Mouse (Mus musculus) heart, postnatal 14 days (tissue): ENCODE results near the gene Fam234a. TPM values are rescaled to one million over a fixed set of nuclear protein-coding genes. Genes with fewer than 3 reads are reported as not detected.
"Not testable (repeated sequence)": the region's sequence is repeated elsewhere in the genome, so short reads cannot be mapped to it uniquely, and the experiment has no call there.

Experiments
- DNase-seq, 2 experiments: peaks; one replicate each; pipeline ENCODE4 v3.0.0; 2021 to 2022
- intact Hi-C: fragments of 180-260 bp; cut with DNase I; formaldehyde crosslinking; loops from one replicate; pipeline ENCODE4 v1.15.1; 2025
- total RNA-seq, 2 experiments: library from RNA; stranded (reverse); gene quantifications; 2 replicates each; pipeline ENCODE4 v1.2.3; 2021

Fam234a gene
- total RNA-seq, 2 experiments from 2014 or later = 92.5 to 95.8 TPM

DNA sequence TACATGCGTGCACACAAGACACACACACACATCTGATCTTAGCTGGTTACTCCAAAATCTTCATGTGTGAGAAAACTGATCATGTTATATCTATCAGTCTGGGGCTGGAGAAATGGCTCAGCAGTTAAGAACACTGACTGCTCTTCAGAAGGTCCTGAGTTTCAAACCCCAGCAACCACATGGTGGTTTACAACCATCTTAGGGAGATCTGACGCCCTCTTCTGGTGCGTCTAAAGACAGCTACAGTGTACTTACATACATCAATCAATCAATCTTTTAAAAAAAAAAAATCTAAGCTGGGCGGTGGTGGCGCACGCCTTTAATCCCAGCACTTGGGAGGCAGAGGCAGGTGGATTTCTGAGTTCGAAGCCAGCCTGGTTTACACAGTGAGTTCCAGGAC is 52.6 kb downstream of the Fam234a start:
- DNase-seq, intact Hi-C loops: not testable (repeated sequence)

DNA sequence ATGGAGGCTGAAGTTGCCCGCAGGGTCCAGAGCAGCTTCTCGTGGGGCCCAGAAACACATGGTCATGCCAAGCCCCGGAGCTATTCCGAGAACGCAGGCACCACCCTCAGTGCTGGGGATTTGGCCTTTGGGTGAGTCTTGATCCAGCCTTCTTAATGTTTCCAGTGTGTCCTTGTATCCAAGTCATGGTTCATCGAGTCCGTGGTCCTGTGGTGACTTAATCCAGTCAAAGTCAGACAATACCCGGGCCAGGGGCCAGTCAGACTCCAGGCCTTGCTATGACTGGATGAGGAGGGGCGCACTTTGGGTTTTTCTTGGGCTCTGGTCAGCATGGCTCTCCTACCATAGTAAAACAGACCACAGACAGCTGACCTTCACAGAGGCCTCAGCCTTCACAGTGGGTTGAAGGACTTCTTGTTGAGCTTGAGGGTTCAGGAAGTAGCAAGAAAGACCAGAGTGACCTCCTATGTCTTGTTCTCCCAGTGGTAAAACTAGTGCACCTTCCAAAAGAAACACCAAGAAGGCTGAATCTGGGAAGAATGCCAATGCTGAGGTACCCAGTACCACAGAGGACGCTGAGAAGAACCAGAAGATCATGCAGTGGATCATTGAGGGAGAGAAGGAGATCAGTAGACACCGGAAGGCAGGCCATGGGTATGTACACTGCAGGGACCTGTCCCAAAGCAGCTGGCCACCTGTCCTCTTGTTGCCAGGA is 55.8 kb downstream of the Fam234a start:
- intact Hi-C loops = no loop called here
- no peak for DNase-seq

DNA sequence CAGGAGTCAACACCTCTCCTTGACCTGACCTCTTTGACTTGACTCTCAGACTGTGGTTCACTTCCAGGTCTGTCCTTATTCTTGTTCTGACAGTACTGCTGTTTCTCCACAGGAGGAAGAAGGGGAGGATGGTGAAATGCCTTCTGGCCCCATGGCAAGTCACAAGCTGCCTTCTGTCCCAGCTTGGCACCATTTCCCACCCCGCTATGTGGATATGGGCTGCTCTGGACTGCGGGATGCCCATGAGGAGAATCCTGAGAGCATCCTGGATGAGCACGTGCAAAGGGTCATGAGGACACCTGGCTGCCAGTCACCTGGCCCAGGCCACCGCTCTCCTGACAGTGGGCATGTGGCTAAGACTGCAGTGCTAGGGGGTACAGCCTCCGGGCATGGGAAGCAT is 56.5 kb downstream of the Fam234a start:
- no peak for DNase-seq
- intact Hi-C loops = no loop called here

GRCm38 (mm10) chr17:26181179-26181578 is 62.9 kb downstream of the Fam234a start:
- no peak for DNase-seq
- intact Hi-C loops = no loop called here

- no peak for DNase-seq
- intact Hi-C loops = no loop called here
These were observed 65.4 kb downstream of the Fam234a start for GRCm38 (mm10) chr17:26178611-26179010.

DNA sequence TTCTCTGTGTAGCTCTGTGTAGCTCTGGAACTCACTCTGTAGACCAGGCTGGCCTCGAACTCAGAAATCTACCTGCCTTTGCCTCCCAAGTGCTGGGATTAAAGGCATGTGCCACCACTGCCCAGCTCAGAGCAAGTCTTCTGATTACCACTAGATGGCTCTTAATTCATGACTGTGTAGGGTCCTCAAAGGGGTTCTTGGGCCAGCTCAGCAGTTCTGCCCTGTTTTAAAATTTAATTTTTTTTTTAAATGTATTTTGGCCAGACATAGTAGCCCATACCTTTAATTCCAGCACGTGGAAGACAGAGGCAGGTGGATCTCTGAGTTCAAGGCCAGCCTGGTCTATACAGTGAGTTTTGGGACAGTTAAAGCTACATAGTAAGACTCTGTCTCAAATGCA is 68.8 kb downstream of the Fam234a start:
- DNase-seq, intact Hi-C loops: not testable (repeated sequence)

GRCm38 (mm10) chr17:26168039-26168438 is 76.0 kb downstream of the Fam234a start:
- no peak for DNase-seq
- intact Hi-C loops = no loop called here

DNA sequence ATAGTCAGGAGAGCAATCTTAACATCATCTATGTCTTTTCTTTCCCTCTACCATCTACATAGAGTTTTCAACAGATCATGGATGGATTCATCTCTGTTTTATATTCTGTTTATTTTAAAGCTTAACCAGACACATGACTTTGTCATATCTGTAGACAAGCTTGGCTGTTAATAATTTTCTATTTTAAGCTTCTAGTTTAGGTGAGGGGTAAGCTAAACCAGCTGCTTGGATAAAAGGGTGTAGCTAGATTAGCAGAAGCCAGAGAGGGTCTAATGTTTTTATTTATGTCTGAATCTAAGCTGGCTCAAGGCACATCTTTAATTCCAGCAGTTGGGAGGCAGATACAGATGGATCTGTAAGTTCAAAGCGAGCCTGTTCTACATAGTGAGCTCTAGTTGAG is 81.3 kb downstream of the Fam234a start:
- no peak for DNase-seq
- intact Hi-C loops = no loop called here

Other genes starting within 250 kb of the Fam234a start
- gene Rab11fip3, start 174.7 kb downstream of the Fam234a start, total RNA-seq = 10 to 100 TPM; 22.7 to 25.3 TPM
- 10 to 100 TPM; 10.9 to 13.0 TPM for gene Decr2, start 153.9 kb downstream of the Fam234a start, total RNA-seq
- gene Nme4, start 148.6 kb downstream of the Fam234a start, total RNA-seq = 1 to 10 TPM; 3.1 to 3.6 TPM
- 1 to 10 TPM; 1.2 to 1.9 TPM for gene Tmem8, start 130.9 kb downstream of the Fam234a start, total RNA-seq
- 100 to 1,000 TPM; 100 to 115 TPM for gene Mrpl28, start 120.7 kb downstream of the Fam234a start, total RNA-seq
- 10 to 100 TPM; 16.1 to 16.9 TPM for gene Axin1, start 105.6 kb downstream of the Fam234a start, total RNA-seq
- not detected for gene Pdia2, start 45.2 kb downstream of the Fam234a start, total RNA-seq
- gene Rgs11, start 41.3 kb downstream of the Fam234a start, total RNA-seq = 1 to 10 TPM in 1 of 2 experiments, under 1 TPM in 1; 0.72 to 1.7 TPM
- under 1 TPM; 0.56 to 0.81 TPM for gene Arhgdig, start 36.5 kb downstream of the Fam234a start, total RNA-seq
- 10 to 100 TPM; 24.9 to 26.3 TPM for gene Luc7l, start 8.7 kb upstream of the Fam234a start, total RNA-seq
- gene Neurl1b, start 170.6 kb upstream of the Fam234a start, total RNA-seq = 10 to 100 TPM in 1 of 2 experiments, 1 to 10 TPM in 1; 8.9 to 12.3 TPM